Mouse (Mus musculus) bone marrow, adult 2 months (tissue): Measurements from ENCODE around the gene Fcer2a. TPM values are rescaled to one million over a fixed set of nuclear protein-coding genes. Genes with fewer than 3 reads are reported as not detected.

Experiments
- H3K27ac ChIP-seq: fragments of 200-500 bp; 2 replicates; pipeline ENCODE4 v1.5.1; 2012; ENCODE audit warnings: low read depth, mild to moderate bottlenecking, control low read depth, inconsistent platforms, low read length; ENCODE audit not compliant: control insufficient read depth, poor library complexity, insufficient read depth
- H3K4me1 ChIP-seq: fragments of 200-500 bp; 2 replicates; pipeline ENCODE4 v1.6.1; 2011; ENCODE audit warnings: low read length; ENCODE audit not compliant: control insufficient read depth, insufficient read depth
- H3K4me3 ChIP-seq: fragments of 200-500 bp; replicated peaks from 2 replicates; pipeline ENCODE3; 2011; ENCODE audit warnings: mild to moderate bottlenecking, low read depth, low read length, control low read depth; ENCODE audit not compliant: control insufficient read depth
- CTCF ChIP-seq: fragments of 200-500 bp; IDR thresholded peaks from 2 replicates; pipeline ENCODE4 v1.5.1; 2011; ENCODE audit warnings: low read length, control low read depth; ENCODE audit not compliant: control insufficient read depth, insufficient read depth
- POLR2A ChIP-seq: fragments of 200-500 bp; IDR thresholded peaks from 2 replicates; pipeline ENCODE4 v1.6.1; 2011; ENCODE audit warnings: low read depth, mild to moderate bottlenecking, control low read depth, low read length, borderline replicate concordance; ENCODE audit not compliant: control insufficient read depth
- WGBS: fragments of 180-500 bp; shearing (Covaris S2); methylation state at CpG from one replicate; pipeline ENCODE4 v1.1.7; 2018; 5-methylcytosine and 5-hydroxymethylcytosine counted together
- polyA plus RNA-seq: library from polyadenylated mRNA; stranded (reverse); fragments of >200 nt; gene quantifications from 2 replicates; pipeline ENCODE4 v1.2.4, GENCODE M21; 2011; ENCODE audit warnings: low replicate concordance; ENCODE audit not compliant: missing spikeins, insufficient read depth, insufficient read length

The Fcer2a gene
- polyA plus RNA-seq, 1 experiment = 37.3 TPM

- TF ChIP-seq POLR2A (no peak), CTCF (no peak)
- H3K4me3 ChIP-seq = no peak overlapping the region
- H3K4me1 ChIP-seq = peaks cover 9% of the 10 kb centered on the region
- peak overlapping the region; percentile 87 for H3K27ac ChIP-seq
- 33% methylated on average over 3 of the region's 3 CpGs for WGBS
Measured at GRCm38 (mm10) chr8:3710312-3710711, 16.3 kb upstream of the Fcer2a start.

DNA sequence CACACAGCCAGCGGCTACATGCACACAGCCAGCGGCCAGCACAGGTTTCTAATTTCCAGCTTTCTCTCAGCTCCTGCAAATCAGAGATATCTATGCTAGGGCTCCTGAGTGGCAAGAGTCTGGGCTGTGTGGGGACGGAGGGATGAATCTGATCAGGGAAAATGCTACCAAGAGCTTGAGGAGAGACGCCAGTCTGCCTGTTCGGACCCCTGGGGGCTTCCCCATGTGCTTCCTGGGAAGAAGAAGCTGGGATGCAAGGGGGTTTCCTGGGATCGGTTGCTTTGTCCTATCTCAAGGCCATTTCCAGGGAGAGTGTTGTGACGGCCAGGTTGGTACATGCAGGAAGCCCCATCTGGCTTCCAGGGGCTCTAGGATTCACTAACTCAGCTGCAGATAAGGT lies 13.6 kb upstream of the Fcer2a start:
- H3K27ac ChIP-seq = no peak overlapping the region
- H3K4me3 ChIP-seq = no peak overlapping the region
- peaks cover 9% of the 10 kb centered on the region for H3K4me1 ChIP-seq
- TF ChIP-seq POLR2A (no peak), CTCF (no peak)
- 78% methylated on average over 7 of the region's 7 CpGs for WGBS

GRCm38 (mm10) chr8:3705711-3706110 lies 11.7 kb upstream of the Fcer2a start:
- 37% methylated on average over 4 of the region's 4 CpGs for WGBS
- Histone ChIP-seq H3K4me3 (no peak overlapping the region), H3K4me1 (peaks cover 5% of the 10 kb centered on the region), H3K27ac (no peak overlapping the region)
- TF ChIP-seq POLR2A = no peak
- peak; percentile 37 for TF ChIP-seq CTCF

- 90% methylated on average over 1 of the region's 1 CpGs for WGBS
- Histone ChIP-seq H3K27ac (no peak overlapping the region), H3K4me3 (no peak overlapping the region), H3K4me1 (no peaks in the 10 kb centered on the region)
- no peak for TF ChIP-seq POLR2A
- no peak for TF ChIP-seq CTCF
Measured at GRCm38 (mm10) chr8:3701491-3701890, 7.5 kb upstream of the Fcer2a start.

DNA sequence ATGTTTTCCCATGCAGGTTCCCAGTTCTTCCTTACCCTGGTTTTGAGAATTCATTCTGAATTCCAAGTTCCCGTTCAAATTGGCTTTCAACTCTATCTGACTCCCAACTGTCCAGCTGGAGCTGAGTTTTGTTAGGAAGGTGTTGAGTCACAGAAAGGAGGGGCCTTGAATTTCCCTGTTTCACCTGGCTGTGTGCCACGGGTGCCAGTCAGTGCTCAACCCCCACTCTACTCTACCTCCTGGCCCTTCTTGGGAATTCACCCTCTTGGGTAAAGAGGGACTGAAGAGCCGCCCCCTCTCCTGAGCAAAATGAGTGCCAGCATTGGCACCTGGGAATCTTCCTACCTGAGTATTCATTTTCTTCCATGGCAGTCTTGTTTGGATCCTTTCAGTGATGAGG lies 3.2 kb downstream of the Fcer2a start:
- no peaks in the 10 kb centered on the region for H3K4me1 ChIP-seq
- 56% methylated on average over 3 of the region's 3 CpGs for WGBS
- H3K27ac ChIP-seq = no peak overlapping the region
- TF ChIP-seq POLR2A (no peak), CTCF (no peak)
- no peak overlapping the region for H3K4me3 ChIP-seq

- Histone ChIP-seq H3K4me1 (no peaks in the 10 kb centered on the region; the same call in 1 of the 2 replicates), H3K27ac (no peak overlapping the region), H3K4me3 (no peak overlapping the region)
- 55% methylated on average over 6 of the region's 6 CpGs for WGBS
- no peak for TF ChIP-seq POLR2A
- peak; percentile 43 for TF ChIP-seq CTCF
Measured at GRCm38 (mm10) chr8:3687537-3687936, 6.4 kb downstream of the Fcer2a start.

DNA sequence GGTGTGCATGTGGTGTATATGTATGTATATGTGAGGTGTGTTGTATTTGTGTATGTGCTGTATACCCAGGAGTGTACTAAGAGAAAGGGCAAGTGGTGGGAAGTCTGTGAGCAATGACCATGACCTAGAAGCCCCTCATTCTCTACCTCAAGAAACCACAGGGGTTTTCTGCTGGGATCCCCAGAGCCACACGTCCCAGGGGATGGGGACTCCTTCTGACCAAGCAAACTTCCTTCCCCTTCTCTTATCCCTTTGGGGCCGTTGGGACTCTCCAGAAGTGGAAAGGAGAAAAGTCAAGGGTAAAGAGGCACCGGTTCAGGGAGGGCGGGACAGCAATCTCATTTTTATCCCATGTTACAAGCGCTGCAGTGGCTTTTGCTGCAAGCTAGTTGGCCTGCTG lies 8.6 kb downstream of the Fcer2a start:
- 55% methylated on average over 5 of the region's 5 CpGs for WGBS
- H3K27ac ChIP-seq = no peak overlapping the region
- H3K4me3 ChIP-seq = no peak overlapping the region
- TF ChIP-seq POLR2A = no peak
- TF ChIP-seq CTCF = no peak
- no peaks in the 10 kb centered on the region; the same call in 1 of the 2 replicates for H3K4me1 ChIP-seq

- TF ChIP-seq POLR2A = no peak
- no peak for TF ChIP-seq CTCF
- Histone ChIP-seq H3K4me1 (no peaks in the 10 kb centered on the region; the same call in 1 of the 2 replicates), H3K27ac (no peak overlapping the region)
Measured at GRCm38 (mm10) chr8:3684530-3684929, 9.4 kb downstream of the Fcer2a start.

More at GRCm38 (mm10) chr8:3684530-3684929, 9.4 kb downstream of the Fcer2a start:
- H3K4me3 ChIP-seq = no peak overlapping the region
